Mouse (Mus musculus): Measurements from ENCODE around the gene L1cam. TPM values are rescaled to one million over a fixed set of nuclear protein-coding genes. Genes with fewer than 3 reads are reported as not detected.

The L1cam gene
- polyA plus RNA-seq, 1 experiment from 2014 or later, result 0.54 TPM

DNA sequence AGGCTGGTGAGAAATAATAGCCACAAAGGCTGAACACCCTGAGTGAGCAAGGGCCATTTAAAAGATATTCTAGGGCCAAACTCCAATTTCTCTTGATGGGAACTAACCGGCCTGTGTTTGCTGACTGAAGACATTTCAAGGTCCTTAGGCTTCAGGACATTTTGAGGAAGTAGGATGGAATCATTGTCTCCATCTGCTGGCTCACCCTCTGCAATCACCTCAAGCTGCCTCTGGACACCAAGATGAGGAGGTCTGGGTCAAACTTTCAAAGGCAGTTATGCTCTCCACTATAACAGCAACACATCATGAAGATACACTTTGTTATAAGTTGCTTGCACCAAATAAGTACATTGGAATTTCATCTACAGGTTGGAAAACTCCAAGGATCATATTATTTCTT is 14.1 kb upstream of the L1cam start:
- no peak overlapping the region for H3K9ac ChIP-seq (ENCODE audit: low read length)
- no peaks in the 10 kb centered on the region for H3K36me3 ChIP-seq (ENCODE audit: control insufficient read depth, insufficient read depth, low read length)
- H3K27ac ChIP-seq (replicated peaks in 1 of 2; ENCODE audit: control insufficient read depth in 1 of 2, insufficient read depth in 1 of 2, low read depth in 2 of 2, low read length in 2 of 2), result no peak overlapping the region
- 68% methylated on average over 1 of the region's 1 CpGs for WGBS
- H3K9me3 ChIP-seq (ENCODE audit: control insufficient read depth, low read length), result no peaks in the 10 kb centered on the region
- ATAC-seq (ENCODE audit: insufficient number of reproducible peaks, insufficient read depth, low FRiP score, low read depth), result no peak
- H3K4me3 ChIP-seq (ENCODE audit: control insufficient read depth in 1 of 2, insufficient read depth in 1 of 2, low read depth in 1 of 2, low read length in 2 of 2), result no peak overlapping the region
- no peaks in the 10 kb centered on the region; the same call in 1 of the 2 replicates for H3K27me3 ChIP-seq (ENCODE audit: control insufficient read depth, insufficient read depth, low read length)
- H3K4me1 ChIP-seq (ENCODE audit: control insufficient read depth in 2 of 2, insufficient read depth in 2 of 2, low read length in 2 of 2), result no peaks in the 10 kb centered on the region; a peak in 1 of 4 replicates
- no peak overlapping the region for H3K4me2 ChIP-seq (ENCODE audit: low read length)

DNA sequence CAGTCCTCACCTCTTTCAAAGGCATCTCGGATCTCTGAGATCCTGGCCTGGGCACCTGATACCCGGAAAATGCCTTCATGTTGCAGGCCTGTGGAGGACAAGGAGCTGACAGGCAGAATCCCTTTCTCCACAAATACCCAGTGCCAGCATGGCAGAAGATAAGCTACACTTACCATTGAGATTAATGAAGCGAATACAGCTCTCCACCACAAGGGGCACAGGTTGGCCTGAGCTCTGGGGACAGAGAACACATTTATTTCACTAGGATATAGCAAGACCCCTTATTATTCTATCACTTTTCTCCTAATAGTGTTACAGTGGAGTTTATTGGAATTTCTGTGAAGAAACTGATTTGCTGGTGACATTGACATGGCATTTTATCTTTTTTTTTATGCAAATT is 2.1 kb upstream of the L1cam start:
- Histone ChIP-seq H3K4me2 (ENCODE audit: low read length) (no peak overlapping the region), H3K36me3 (ENCODE audit: control insufficient read depth, insufficient read depth, low read length) (no peaks in the 10 kb centered on the region), H3K9me3 (ENCODE audit: control insufficient read depth, low read length) (no peaks in the 10 kb centered on the region), H3K4me3 (ENCODE audit: control insufficient read depth in 1 of 2, insufficient read depth in 1 of 2, low read depth in 1 of 2, low read length in 2 of 2) (no peak overlapping the region), H3K9ac (ENCODE audit: low read length) (no peak overlapping the region), H3K4me1 (ENCODE audit: control insufficient read depth in 2 of 2, insufficient read depth in 2 of 2, low read length in 2 of 2) (no peaks in the 10 kb centered on the region), H3K27me3 (ENCODE audit: control insufficient read depth, insufficient read depth, low read length) (no peaks in the 10 kb centered on the region), H3K27ac (replicated peaks in 1 of 2; ENCODE audit: control insufficient read depth in 1 of 2, insufficient read depth in 1 of 2, low read depth in 2 of 2, low read length in 2 of 2) (no peak overlapping the region)
- 34% methylated on average over 3 of the region's 3 CpGs for WGBS
- ATAC-seq (ENCODE audit: insufficient number of reproducible peaks, insufficient read depth, low FRiP score, low read depth), result no peak

DNA sequence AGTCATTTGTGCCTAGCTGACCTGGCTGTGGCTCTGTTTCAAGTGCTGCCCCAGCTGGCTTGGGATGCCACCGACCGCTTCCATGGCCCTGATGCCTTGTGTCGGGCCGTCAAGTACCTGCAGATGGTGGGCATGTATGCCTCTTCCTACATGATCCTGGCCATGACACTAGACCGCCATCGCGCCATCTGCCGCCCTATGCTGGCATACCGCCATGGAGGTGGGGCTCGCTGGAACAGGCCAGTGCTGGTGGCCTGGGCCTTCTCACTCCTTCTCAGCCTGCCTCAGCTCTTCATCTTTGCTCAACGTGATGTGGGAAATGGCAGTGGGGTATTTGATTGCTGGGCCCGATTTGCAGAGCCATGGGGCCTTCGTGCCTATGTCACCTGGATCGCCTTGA is 3.1 kb downstream of the L1cam start:
- no peaks in the 10 kb centered on the region for H3K27me3 ChIP-seq (ENCODE audit: control insufficient read depth, insufficient read depth, low read length)
- no peak overlapping the region for H3K4me3 ChIP-seq (ENCODE audit: control insufficient read depth in 1 of 2, insufficient read depth in 1 of 2, low read depth in 1 of 2, low read length in 2 of 2)
- no peak overlapping the region for H3K4me2 ChIP-seq (ENCODE audit: low read length)
- H3K4me1 ChIP-seq (ENCODE audit: control insufficient read depth in 2 of 2, insufficient read depth in 2 of 2, low read length in 2 of 2), result no peaks in the 10 kb centered on the region
- 83% methylated on average over 14 of the region's 14 CpGs for WGBS
- H3K27ac ChIP-seq (replicated peaks in 1 of 2; ENCODE audit: control insufficient read depth in 1 of 2, insufficient read depth in 1 of 2, low read depth in 2 of 2, low read length in 2 of 2), result no peak overlapping the region
- H3K9me3 ChIP-seq (ENCODE audit: control insufficient read depth, low read length), result no peaks in the 10 kb centered on the region
- H3K9ac ChIP-seq (ENCODE audit: low read length), result no peak overlapping the region
- H3K36me3 ChIP-seq (ENCODE audit: control insufficient read depth, insufficient read depth, low read length), result no peaks in the 10 kb centered on the region
- ATAC-seq (ENCODE audit: insufficient number of reproducible peaks, insufficient read depth, low FRiP score, low read depth), result no peak

DNA sequence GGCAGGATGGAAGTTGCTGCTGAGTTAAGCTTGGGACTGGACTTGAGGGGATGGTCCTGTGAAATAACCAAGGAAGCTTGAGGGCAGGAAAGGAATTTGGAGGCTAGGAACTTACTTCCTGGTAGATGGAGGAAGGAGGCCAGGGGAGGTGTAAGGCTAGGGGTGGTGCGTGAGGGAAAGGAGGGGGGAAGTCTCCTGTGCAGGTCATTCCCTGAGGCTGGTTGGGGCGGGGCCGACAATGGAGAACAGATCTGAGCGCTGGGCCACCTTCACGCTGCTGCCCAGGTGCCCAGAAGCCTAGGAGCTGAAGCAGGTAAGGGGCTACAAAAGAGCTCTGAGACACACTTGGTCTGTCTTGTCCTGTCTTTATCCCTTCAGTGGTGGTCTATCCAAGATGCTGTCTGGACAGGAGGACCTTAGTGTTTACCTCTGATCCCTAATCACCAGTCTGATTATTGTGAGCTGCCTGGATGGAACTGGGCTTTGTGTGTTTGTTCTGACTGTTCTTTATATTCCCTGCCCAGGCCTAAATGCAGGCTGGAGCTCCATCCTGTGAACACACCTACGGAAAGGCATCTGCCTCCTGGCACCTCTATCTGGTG is 4.3 kb downstream of the L1cam start, which contains the start of gene Avpr2:
Gene Avpr2 (plus strand): TSS at position 552 of the 602 bp plus-strand sequence.
- H3K9me3 ChIP-seq (ENCODE audit: control insufficient read depth, low read length), result no peaks in the 10 kb centered on the region
- H3K27ac ChIP-seq (replicated peaks in 1 of 2; ENCODE audit: control insufficient read depth in 1 of 2, insufficient read depth in 1 of 2, low read depth in 2 of 2, low read length in 2 of 2), result no peak within 1 kb of the TSS
- H3K27me3 ChIP-seq (ENCODE audit: control insufficient read depth, insufficient read depth, low read length), result no peaks in the 10 kb centered on the region
- H3K4me1 ChIP-seq (ENCODE audit: control insufficient read depth in 2 of 2, insufficient read depth in 2 of 2, low read length in 2 of 2), result no peaks in the 10 kb centered on the region
- H3K4me2 ChIP-seq (ENCODE audit: low read length), result no peak within 1 kb of the TSS
- H3K36me3 ChIP-seq (ENCODE audit: control insufficient read depth, insufficient read depth, low read length), result no peaks in the 10 kb centered on the region
- H3K9ac ChIP-seq (ENCODE audit: low read length), result no peak within 1 kb of the TSS
- no peak for ATAC-seq (ENCODE audit: insufficient number of reproducible peaks, insufficient read depth, low FRiP score, low read depth)
- H3K4me3 ChIP-seq (ENCODE audit: control insufficient read depth in 1 of 2, insufficient read depth in 1 of 2, low read depth in 1 of 2, low read length in 2 of 2), result no peak within 1 kb of the TSS
- WGBS, result 73% methylated on average over 6 of the region's 6 CpGs

DNA sequence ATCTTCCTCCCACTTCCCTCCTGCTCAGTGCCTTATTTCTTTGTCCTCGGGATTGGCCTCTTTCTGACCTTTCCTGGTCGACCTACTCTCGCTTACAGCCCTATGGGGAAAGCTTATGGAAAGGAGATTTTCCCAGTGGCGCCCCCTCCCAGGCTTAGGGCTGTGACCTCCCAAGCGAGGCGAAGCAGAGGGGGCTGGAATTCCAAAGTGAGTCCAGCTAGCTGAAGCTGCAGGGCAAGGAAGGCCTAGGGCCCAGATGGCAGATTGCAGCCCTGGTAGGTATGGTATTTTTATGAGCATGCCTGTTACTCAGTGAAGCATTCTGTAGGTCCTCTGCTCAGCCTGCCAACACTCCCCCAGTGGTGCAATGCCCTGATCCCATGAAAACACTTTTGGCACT is 14.4 kb downstream of the L1cam start:
- ATAC-seq (ENCODE audit: insufficient number of reproducible peaks, insufficient read depth, low FRiP score, low read depth), result no peak
- Histone ChIP-seq H3K9ac (ENCODE audit: low read length) (no peak overlapping the region), H3K4me1 (ENCODE audit: control insufficient read depth in 2 of 2, insufficient read depth in 2 of 2, low read length in 2 of 2) (no peaks in the 10 kb centered on the region; a peak in 2 of 4 replicates), H3K4me2 (ENCODE audit: low read length) (no peak overlapping the region), H3K27ac (replicated peaks in 1 of 2; ENCODE audit: control insufficient read depth in 1 of 2, insufficient read depth in 1 of 2, low read depth in 2 of 2, low read length in 2 of 2) (no peak overlapping the region), H3K36me3 (ENCODE audit: control insufficient read depth, insufficient read depth, low read length) (no peaks in the 10 kb centered on the region), H3K4me3 (ENCODE audit: control insufficient read depth in 1 of 2, insufficient read depth in 1 of 2, low read depth in 1 of 2, low read length in 2 of 2) (no peak overlapping the region), H3K27me3 (ENCODE audit: control insufficient read depth, insufficient read depth, low read length) (peaks cover 15% of the 10 kb centered on the region), H3K9me3 (ENCODE audit: control insufficient read depth, low read length) (no peaks in the 10 kb centered on the region)
- 23% methylated on average over 6 of the region's 6 CpGs for WGBS

DNA sequence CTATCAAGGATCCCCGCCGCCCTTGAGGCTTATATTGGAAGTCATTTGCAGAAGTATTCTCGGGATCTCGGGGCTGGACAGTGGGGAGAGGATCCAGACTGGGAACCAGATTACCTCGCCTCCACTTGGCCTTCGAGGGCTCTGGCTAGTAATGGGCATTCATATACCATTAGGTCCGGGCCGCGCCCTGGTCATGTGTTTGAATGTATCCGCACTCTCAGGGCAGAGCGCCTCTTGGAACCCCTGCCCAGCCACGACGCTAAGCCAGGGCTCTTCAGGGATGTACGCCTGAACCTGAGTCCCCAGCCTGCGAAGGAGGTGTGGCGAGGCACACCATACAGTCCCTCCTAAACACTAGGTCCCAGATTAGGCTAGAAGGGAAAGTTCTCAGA is 14.9 kb downstream of the L1cam start:
- 29% methylated on average over 16 of the region's 16 CpGs for WGBS
- Histone ChIP-seq H3K27ac (replicated peaks in 1 of 2; ENCODE audit: control insufficient read depth in 1 of 2, insufficient read depth in 1 of 2, low read depth in 2 of 2, low read length in 2 of 2) (no peak overlapping the region), H3K4me2 (ENCODE audit: low read length) (peak overlapping the region; percentile 69), H3K9me3 (ENCODE audit: control insufficient read depth, low read length) (no peaks in the 10 kb centered on the region), H3K4me3 (ENCODE audit: control insufficient read depth in 1 of 2, insufficient read depth in 1 of 2, low read depth in 1 of 2, low read length in 2 of 2) (peak overlapping the region; percentile 35 to 37), H3K27me3 (ENCODE audit: control insufficient read depth, insufficient read depth, low read length) (peaks cover 15% of the 10 kb centered on the region), H3K9ac (ENCODE audit: low read length) (peak overlapping the region; percentile 34; the same call in 1 of the 2 replicates), H3K4me1 (ENCODE audit: control insufficient read depth in 2 of 2, insufficient read depth in 2 of 2, low read length in 2 of 2) (no peaks in the 10 kb centered on the region; a peak in 2 of 4 replicates), H3K36me3 (ENCODE audit: control insufficient read depth, insufficient read depth, low read length) (no peaks in the 10 kb centered on the region)
- no peak for ATAC-seq (ENCODE audit: insufficient number of reproducible peaks, insufficient read depth, low FRiP score, low read depth)

DNA sequence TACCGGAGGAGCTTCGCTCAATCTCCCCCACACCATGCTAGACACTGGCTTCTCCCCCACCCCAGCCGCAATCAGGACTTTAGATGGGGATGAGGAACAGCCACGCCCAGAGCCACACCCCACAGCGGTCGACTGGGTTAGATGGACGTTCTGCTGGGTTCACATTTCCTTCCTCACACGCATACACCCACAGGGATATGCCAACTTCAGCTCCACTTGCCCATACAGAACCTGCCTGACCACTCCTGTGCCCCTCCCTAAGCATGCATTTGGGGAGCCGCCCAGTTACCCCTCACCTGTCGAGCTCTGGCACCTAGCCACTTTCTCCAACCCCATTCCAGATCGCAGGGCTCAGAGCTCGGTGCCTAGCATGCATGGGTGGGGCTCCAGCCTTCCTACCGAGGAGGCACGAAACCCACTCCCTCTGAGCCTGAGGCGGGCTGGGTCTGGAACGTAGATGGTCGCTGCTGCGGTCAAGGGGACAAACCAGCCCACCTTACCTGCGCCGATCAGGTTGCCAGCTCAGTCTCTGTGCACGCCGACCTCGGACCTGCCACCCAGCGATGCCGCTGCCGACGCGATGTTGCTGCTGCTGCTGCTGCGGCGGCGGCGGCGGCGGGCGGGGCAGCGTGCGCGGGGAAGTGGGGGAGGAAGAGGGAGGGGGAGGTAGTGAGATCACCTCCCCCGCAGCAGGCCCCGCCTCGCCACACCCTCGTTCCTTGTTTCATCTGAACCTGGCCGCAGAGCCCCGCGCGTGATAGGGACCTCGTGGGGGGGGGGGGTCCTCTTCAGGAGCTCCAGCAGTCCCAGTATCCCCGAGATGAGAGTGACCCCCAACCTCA is 15.5 kb downstream of the L1cam start:
- peak overlapping the region; percentile 34; the same call in 1 of the 2 replicates for H3K9ac ChIP-seq (ENCODE audit: low read length)
- 16% methylated on average over 44 of the region's 48 CpGs for WGBS
- H3K27me3 ChIP-seq (ENCODE audit: control insufficient read depth, insufficient read depth, low read length), result peaks cover 15% of the 10 kb centered on the region
- ATAC-seq (ENCODE audit: insufficient number of reproducible peaks, insufficient read depth, low FRiP score, low read depth), result no peak
- no peaks in the 10 kb centered on the region for H3K9me3 ChIP-seq (ENCODE audit: control insufficient read depth, low read length)
- no peaks in the 10 kb centered on the region; a peak in 2 of 4 replicates for H3K4me1 ChIP-seq (ENCODE audit: control insufficient read depth in 2 of 2, insufficient read depth in 2 of 2, low read length in 2 of 2)
- no peaks in the 10 kb centered on the region for H3K36me3 ChIP-seq (ENCODE audit: control insufficient read depth, insufficient read depth, low read length)
- peak overlapping the region; percentile 35 to 37 for H3K4me3 ChIP-seq (ENCODE audit: control insufficient read depth in 1 of 2, insufficient read depth in 1 of 2, low read depth in 1 of 2, low read length in 2 of 2)
- no peak overlapping the region for H3K27ac ChIP-seq (replicated peaks in 1 of 2; ENCODE audit: control insufficient read depth in 1 of 2, insufficient read depth in 1 of 2, low read depth in 2 of 2, low read length in 2 of 2)
- H3K4me2 ChIP-seq (ENCODE audit: low read length), result peak overlapping the region; percentile 69
